Mouse (Mus musculus) lung, postnatal 0 days (tissue): ENCODE data around the gene Reep3. TPM values are rescaled to one million over a fixed set of nuclear protein-coding genes. Genes with fewer than 3 reads are reported as not detected.

Experiments
- ATAC-seq: fragments of 200-750 bp; cut with Nextera tagmentation; 2 replicates; pipeline ENCODE4 v1.8.0; 2017; ENCODE audit warnings: moderate library complexity
- DNase-seq: peaks from one replicate; pipeline ENCODE4 v3.0.0-alpha.2; 2016; ENCODE audit warnings: low spot score
- H3K27ac ChIP-seq: fragments of 300-500 bp; sonication (generic); 2 replicates; pipeline ENCODE4 v1.5.1; 2014; ENCODE audit warnings: antibody characterized with exemption, mild to moderate bottlenecking, low read length, mixed read lengths
- H3K27me3 ChIP-seq: fragments of 300-500 bp; sonication (generic); replicated peaks from 2 replicates; pipeline ENCODE4 v1.6.1; 2014; ENCODE audit warnings: low read length, mixed read lengths; ENCODE audit not compliant: insufficient read depth
- H3K36me3 ChIP-seq: fragments of 300-500 bp; sonication (generic); 2 replicates; pipeline ENCODE4 v1.6.1; 2014; ENCODE audit warnings: low read length, mixed read lengths; ENCODE audit not compliant: insufficient read depth
- H3K4me1 ChIP-seq: fragments of 300-500 bp; sonication (generic); 2 replicates; pipeline ENCODE4 v1.6.1; 2014; ENCODE audit warnings: antibody characterized with exemption, low read depth, low read length, mixed read lengths; ENCODE audit not compliant: insufficient read depth
- H3K4me2 ChIP-seq: fragments of 300-500 bp; sonication (generic); replicated peaks from 2 replicates; pipeline ENCODE4 v1.6.1; 2014; ENCODE audit warnings: low read depth, mild to moderate bottlenecking, low read length, moderate library complexity, mixed read lengths
- H3K4me3 ChIP-seq: fragments of 300-500 bp; sonication (generic); 2 replicates; pipeline ENCODE4 v1.5.1; 2014; ENCODE audit warnings: low read depth, low read length
- H3K9ac ChIP-seq: fragments of 300-500 bp; sonication (generic); replicated peaks from 2 replicates; pipeline ENCODE4 v1.6.1; 2014; ENCODE audit warnings: low read depth, mild to moderate bottlenecking
- H3K9me3 ChIP-seq: fragments of 300-500 bp; sonication (generic); 2 replicates; pipeline ENCODE4 v1.6.1; 2016; ENCODE audit warnings: low read length, mixed read lengths
- CTCF ChIP-seq: IDR thresholded peaks from 2 replicates; pipeline ENCODE4 v1.5.1; 2016; ENCODE audit warnings: antibody characterized with exemption, mild to moderate bottlenecking
- EP300 ChIP-seq: IDR thresholded peaks from 2 replicates; pipeline ENCODE4 v1.6.1; 2016; ENCODE audit warnings: antibody characterized with exemption, mild to moderate bottlenecking, control low read depth
- WGBS: fragments of 180-500 bp; shearing (Covaris S2); extraction: QIAGEN DNeasy Blood & Tissue Kit; methylation state at CpG from one replicate; pipeline ENCODE4 v1.1.7; 2014; 5-methylcytosine and 5-hydroxymethylcytosine counted together
- polyA plus RNA-seq: library from polyadenylated mRNA; unstranded; fragments of >200 nt; fragmentation: Nextera tagmentation; extraction: Ambion mirVana; gene quantifications from 2 replicates; pipeline ENCODE4 v1.2.1, GENCODE M21; 2015

Gene Reep3
- polyA plus RNA-seq, 1 experiment from 2014 or later: 38.4 TPM

- Histone ChIP-seq H3K27ac (no peak overlapping the region), H3K9ac (no peak overlapping the region), H3K9me3 (no peaks in the 10 kb centered on the region), H3K4me2 (no peak overlapping the region), H3K4me3 (no peak overlapping the region), H3K4me1 (peaks cover 7% of the 10 kb centered on the region; the same call in 1 of the 2 replicates), H3K36me3 (no peaks in the 10 kb centered on the region), H3K27me3 (no peaks in the 10 kb centered on the region)
- WGBS: 46% methylated on average over 1 of the region's 1 CpGs
- ATAC-seq (no peak), DNase-seq (no peak)
- no peak for TF ChIP-seq EP300
- no peak for TF ChIP-seq CTCF
These were observed 35.0 kb upstream of the Reep3 start for GRCm38 (mm10) chr10:67131709-67132108.

GRCm38 (mm10) chr10:67129531-67129930 lies 32.8 kb upstream of the Reep3 start:
- TF ChIP-seq CTCF (no peak), EP300 (no peak)
- H3K27ac ChIP-seq: no peak overlapping the region
- DNase-seq: no peak
- no peaks in the 10 kb centered on the region for H3K9me3 ChIP-seq
- H3K27me3 ChIP-seq: no peaks in the 10 kb centered on the region
- WGBS: 27% methylated on average over 1 of the region's 1 CpGs
- H3K36me3 ChIP-seq: no peaks in the 10 kb centered on the region
- H3K9ac ChIP-seq: no peak overlapping the region
- H3K4me2 ChIP-seq: no peak overlapping the region
- H3K4me1 ChIP-seq: peaks cover 7% of the 10 kb centered on the region; the same call in 1 of the 2 replicates
- no peak overlapping the region for H3K4me3 ChIP-seq
- ATAC-seq: no peak

GRCm38 (mm10) chr10:67126859-67127758 lies 30.4 kb upstream of the Reep3 start:
- Histone ChIP-seq H3K9ac (peak overlapping the region; percentile 65), H3K27ac (peak overlapping the region; percentile 83), H3K4me2 (peak overlapping the region; percentile 99), H3K9me3 (no peaks in the 10 kb centered on the region), H3K4me1 (peaks cover 7% of the 10 kb centered on the region; the same call in 1 of the 2 replicates), H3K27me3 (no peaks in the 10 kb centered on the region), H3K4me3 (peak overlapping the region; percentile 83), H3K36me3 (no peaks in the 10 kb centered on the region)
- TF ChIP-seq EP300 (no peak), CTCF (no peak)
- under 1% methylated on average over 31 of the region's 115 CpGs for WGBS
- ATAC-seq (peak; percentile 70), DNase-seq (peak; percentile 46)

- no peaks in the 10 kb centered on the region for H3K36me3 ChIP-seq
- peak overlapping the region; percentile 83 for H3K4me3 ChIP-seq
- WGBS: 2% methylated on average over 50 of the region's 50 CpGs
- DNase-seq (peak; percentile 79), ATAC-seq (peak; percentile 69)
- peak overlapping the region; percentile 99 for H3K4me2 ChIP-seq
- H3K9ac ChIP-seq: peak overlapping the region; percentile 65
- peak overlapping the region; percentile 83 for H3K27ac ChIP-seq
- no peak for TF ChIP-seq CTCF
- peak; percentile 96 for TF ChIP-seq EP300
- H3K9me3 ChIP-seq: no peaks in the 10 kb centered on the region
- peaks cover 7% of the 10 kb centered on the region; the same call in 1 of the 2 replicates for H3K4me1 ChIP-seq
- no peaks in the 10 kb centered on the region for H3K27me3 ChIP-seq
These were observed 29.5 kb upstream of the Reep3 start for GRCm38 (mm10) chr10:67126061-67126858.

GRCm38 (mm10) chr10:67124156-67124555 lies 27.4 kb upstream of the Reep3 start:
- no peak overlapping the region for H3K4me2 ChIP-seq
- H3K27me3 ChIP-seq: no peaks in the 10 kb centered on the region
- no peak overlapping the region for H3K9ac ChIP-seq
- ATAC-seq: no peak
- H3K4me3 ChIP-seq: no peak overlapping the region
- no peak for DNase-seq
- WGBS: 81% methylated on average over 4 of the region's 4 CpGs
- TF ChIP-seq CTCF (no peak), EP300 (no peak)
- no peaks in the 10 kb centered on the region for H3K36me3 ChIP-seq
- no peak overlapping the region for H3K27ac ChIP-seq
- peaks cover 14% of the 10 kb centered on the region; the same call in 1 of the 2 replicates for H3K4me1 ChIP-seq
- no peaks in the 10 kb centered on the region for H3K9me3 ChIP-seq

GRCm38 (mm10) chr10:67123756-67124155 lies 27.0 kb upstream of the Reep3 start:
- Histone ChIP-seq H3K4me1 (peaks cover 16% of the 10 kb centered on the region; the same call in 1 of the 2 replicates), H3K4me2 (no peak overlapping the region), H3K27me3 (no peaks in the 10 kb centered on the region), H3K4me3 (no peak overlapping the region), H3K36me3 (no peaks in the 10 kb centered on the region), H3K27ac (no peak overlapping the region), H3K9ac (no peak overlapping the region), H3K9me3 (no peaks in the 10 kb centered on the region)
- DNase-seq: no peak
- TF ChIP-seq EP300: no peak
- no peak for TF ChIP-seq CTCF
- no peak for ATAC-seq
- WGBS: 62% methylated on average over 2 of the region's 2 CpGs
